Mouse (Mus musculus): ENCODE results near the gene Spdye4c.

DNA sequence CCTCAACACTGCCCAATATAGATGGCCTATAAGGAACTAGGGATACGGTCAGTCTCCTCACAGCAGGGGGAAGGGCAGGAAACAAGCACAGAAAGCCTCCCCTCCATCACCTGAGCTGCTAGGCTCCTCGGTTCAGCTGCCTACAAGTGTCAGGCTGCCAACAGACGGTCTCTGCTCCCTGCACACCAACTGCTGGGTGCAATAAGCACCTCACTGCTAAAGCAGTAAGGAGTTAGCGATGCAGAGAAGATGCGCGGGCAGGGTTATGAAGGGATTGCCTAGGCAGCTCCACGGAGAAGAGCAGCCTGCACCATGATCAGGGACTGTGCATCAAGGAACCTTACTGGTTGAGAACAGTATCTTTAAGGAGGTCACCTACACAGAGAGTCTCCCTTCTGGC is 45.6 kb upstream of the Spdye4c start:
- no peak for TF ChIP-seq GABPA (IDR thresholded peaks at IDR 0.05; ENCODE audit: low read depth, low read length)
- no peak for TF ChIP-seq GATA1 (IDR thresholded peaks at IDR 0.05; ENCODE audit: low read depth, low read length)
- no peak for TF ChIP-seq EP300 (IDR thresholded peaks at IDR 0.05; ENCODE audit: low read depth in 1 of 2, low read length in 2 of 2)
- TF ChIP-seq KAT2A (conservative IDR thresholded peaks at IDR 0.05; ENCODE audit: low read depth, low read length): no peak
- no peak for TF ChIP-seq MAZ (IDR thresholded peaks at IDR 0.05; ENCODE audit: low read depth, low read length)
- TF ChIP-seq TAL1 (IDR thresholded peaks at IDR 0.05; ENCODE audit: low read length): no peak
- TF ChIP-seq CHD1 (IDR thresholded peaks at IDR 0.05; ENCODE audit: low read depth, low read length): no peak
- no peak for TF ChIP-seq SIN3A (IDR thresholded peaks at IDR 0.05; ENCODE audit: low read length)
- no peak for TF ChIP-seq TCF12 (IDR thresholded peaks at IDR 0.05; ENCODE audit: low read depth, low read length)
- TF ChIP-seq CTCF (IDR thresholded peaks at IDR 0.05 in 2 of 3, conservative IDR thresholded peaks at IDR 0.05 in 1 of 3; ENCODE audit: control insufficient read depth in 1 of 3, insufficient read depth in 1 of 3, low read depth in 2 of 3, low read length in 3 of 3, poor library complexity in 1 of 3, severe bottlenecking in 1 of 3): no peak
- no peak for TF ChIP-seq MAX (IDR thresholded peaks at IDR 0.05; ENCODE audit: low read length)
